Mouse (Mus musculus): ENCODE measurements at regions not wholly inside any gene's neighbourhood (a gene's known extent, or its start where the extent isn't known, plus 50 kb on each side); places are given as distances from the start of the nearest gene placed in this dataset.

GRCm38 (mm10) chr5:118981046-118981445 is 420.6 kb downstream of the Med13l start:
- DNase-seq = peak; percentile 39

- no peak for DNase-seq
Measured at GRCm38 (mm10) chr5:118984251-118984650, 423.8 kb downstream of the Med13l start.

DNA sequence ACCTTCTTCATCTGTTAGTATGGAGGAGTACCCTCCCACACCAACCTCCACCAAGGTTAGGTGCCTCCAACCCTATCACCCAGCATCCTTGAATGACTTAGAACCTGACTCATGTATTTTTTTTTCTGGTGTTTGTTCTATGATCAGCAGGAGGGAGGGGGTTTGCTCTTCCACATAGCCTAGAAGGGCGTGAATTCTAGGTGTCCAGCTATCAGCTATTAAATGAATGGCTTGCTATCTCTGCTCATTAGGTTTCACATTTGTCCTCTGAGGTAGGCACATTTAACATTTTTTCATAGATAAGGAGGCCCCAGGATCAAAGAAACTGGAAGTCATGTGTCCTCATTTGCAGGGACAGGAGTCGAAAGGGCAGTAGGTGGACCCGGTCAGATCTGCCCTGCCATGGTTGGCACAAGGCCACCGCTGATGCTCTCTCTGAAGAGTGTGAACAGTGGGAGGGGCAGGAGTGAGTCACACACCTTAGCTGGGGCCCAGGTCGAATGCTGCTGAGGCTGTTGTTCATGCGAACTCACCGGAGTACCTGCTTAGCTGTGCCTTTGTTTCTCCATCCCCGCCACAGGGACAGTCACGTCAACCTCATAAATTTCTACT is 424.4 kb downstream of the Med13l start:
- peak; percentile 36 for DNase-seq

- DNase-seq = no peak
Measured at GRCm38 (mm10) chr5:118987376-118988000, 427.0 kb downstream of the Med13l start.

DNA sequence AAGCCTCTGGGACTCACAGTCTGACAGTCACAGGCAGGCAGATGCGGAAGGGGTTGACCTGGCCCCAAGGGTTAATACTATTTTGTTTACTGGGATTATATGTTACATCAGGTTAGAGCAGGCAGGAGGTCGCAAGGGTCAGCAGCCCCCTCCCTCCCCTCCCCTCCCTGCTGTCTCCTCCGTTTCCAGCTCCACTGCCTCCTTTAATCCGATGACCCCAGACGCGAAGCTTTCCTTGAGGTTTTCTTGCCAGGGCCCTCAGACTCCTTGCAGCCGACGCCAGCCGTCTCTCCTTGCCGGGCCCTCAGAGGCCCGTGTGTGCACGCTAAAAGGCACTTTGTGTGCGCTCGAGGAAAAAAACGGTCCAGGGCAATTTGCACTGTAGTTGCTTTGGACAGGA is 438.6 kb downstream of the Med13l start:
- DNase-seq = no peak

GRCm38 (mm10) chr5:119005825-119006471 is 445.5 kb downstream of the Med13l start:
- no peak for DNase-seq

DNA sequence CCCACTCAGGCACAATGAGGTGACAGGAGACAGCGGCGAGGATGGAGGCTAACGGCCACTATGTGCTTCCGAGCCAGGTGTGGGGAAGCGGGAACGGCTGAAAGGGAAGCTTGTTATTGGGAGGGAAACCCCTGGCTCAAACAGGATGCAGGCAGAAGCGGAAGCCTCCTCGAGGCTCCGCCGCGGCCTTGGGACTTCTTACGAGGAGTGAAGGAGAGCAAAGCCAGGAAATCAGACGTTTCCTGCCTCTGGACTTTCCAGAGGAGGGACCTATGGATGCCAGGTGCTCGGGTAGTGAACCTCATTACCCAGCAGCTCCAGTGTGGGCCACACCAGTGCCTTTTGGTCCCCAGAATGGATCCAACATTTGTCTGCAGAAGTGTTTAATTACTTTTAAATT is 449.6 kb downstream of the Med13l start:
- DNase-seq = no peak

DNA sequence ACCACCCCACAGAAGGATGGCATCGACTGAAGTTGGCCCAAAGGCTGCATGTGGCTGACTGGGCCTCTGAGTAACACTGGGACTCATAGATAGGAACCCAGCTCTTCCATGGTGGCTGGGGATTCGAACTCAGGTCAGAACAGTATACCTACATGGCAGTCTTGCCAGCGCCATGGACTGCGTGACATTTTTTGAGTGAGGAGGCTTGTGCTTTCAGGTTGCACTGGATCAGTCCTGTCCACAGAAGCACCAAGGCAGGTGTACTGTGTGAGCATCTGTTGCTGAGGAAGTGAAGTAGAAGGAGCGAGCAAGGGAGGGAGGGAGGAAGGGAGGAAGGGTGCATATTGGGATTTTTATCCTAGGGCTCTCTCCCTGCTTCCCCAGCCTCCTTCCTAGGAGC is 454.7 kb downstream of the Med13l start:
- no peak for DNase-seq

GRCm38 (mm10) chr5:119015606-119016255 is 455.3 kb downstream of the Med13l start:
- DNase-seq = no peak

GRCm38 (mm10) chr5:119016420-119016819 is 455.9 kb downstream of the Med13l start:
- DNase-seq = no peak

- no peak for DNase-seq
Measured at GRCm38 (mm10) chr5:119023947-119024346, 463.5 kb downstream of the Med13l start.

- DNase-seq = no peak
Measured at GRCm38 (mm10) chr5:119032051-119032450, 471.6 kb downstream of the Med13l start.

GRCm38 (mm10) chr5:119044548-119044947 is 484.1 kb downstream of the Med13l start:
- DNase-seq = no peak

DNA sequence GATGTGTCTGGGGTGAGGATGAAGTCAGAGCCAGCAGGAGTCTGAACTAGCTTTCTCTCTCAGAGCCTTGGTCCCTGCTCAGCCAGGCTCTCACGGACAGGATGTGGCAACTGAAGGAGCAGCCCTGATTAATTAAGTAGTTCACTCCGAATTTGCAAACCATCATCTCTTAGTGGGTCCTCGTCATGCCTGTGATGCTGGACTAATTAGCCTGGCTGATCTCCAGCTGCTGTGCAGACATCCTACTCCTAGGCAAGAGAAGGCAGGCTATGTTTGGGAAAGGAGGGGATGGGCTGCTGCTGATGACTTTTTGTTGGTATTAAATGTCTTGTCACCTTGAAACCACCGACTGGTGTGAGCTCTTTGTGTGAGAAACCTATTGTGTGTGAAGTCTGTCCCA is 487.1 kb downstream of the Med13l start:
- DNase-seq = no peak

DNA sequence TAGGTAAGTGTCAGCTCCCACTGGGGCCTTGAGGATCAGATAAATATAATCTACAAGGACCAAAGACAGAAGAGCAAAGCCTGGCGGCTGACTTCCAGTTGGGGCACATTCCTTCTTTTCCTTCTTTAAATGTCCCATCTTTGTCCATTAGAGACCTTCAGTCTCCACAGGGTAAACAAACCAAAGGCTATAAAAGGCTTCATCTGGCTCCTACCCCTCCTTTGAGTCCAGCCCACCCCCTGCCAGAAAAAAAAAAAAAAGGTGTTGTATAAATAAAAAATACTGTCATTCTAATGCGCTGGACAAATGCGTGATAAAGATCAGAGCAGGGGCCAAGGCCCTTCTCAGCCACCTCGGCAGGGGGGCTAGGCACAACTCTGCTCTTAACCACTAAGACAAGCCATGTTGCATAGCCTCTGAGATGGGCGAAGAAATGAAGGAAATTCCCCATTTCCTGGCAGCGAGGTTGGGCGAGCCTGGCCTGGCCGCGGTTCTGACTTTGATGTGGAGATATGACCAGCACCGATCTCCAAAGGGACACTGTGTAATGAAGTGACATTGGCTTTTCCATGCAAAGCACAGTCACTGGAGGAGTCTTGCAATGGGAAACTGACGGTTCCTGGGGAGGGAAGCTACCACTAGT is 492.0 kb downstream of the Med13l start:
- peak; percentile 10 for DNase-seq

GRCm38 (mm10) chr5:119053738-119054137 is 493.3 kb downstream of the Med13l start:
- DNase-seq = no peak

GRCm38 (mm10) chr5:119054393-119054792 is 493.9 kb downstream of the Med13l start:
- no peak for DNase-seq

- peak; percentile 44 for DNase-seq
Measured at GRCm38 (mm10) chr5:119055430-119055829, 495.0 kb downstream of the Med13l start.

- no peak for DNase-seq
Measured at GRCm38 (mm10) chr5:119057813-119058212, 497.3 kb downstream of the Med13l start.

DNA sequence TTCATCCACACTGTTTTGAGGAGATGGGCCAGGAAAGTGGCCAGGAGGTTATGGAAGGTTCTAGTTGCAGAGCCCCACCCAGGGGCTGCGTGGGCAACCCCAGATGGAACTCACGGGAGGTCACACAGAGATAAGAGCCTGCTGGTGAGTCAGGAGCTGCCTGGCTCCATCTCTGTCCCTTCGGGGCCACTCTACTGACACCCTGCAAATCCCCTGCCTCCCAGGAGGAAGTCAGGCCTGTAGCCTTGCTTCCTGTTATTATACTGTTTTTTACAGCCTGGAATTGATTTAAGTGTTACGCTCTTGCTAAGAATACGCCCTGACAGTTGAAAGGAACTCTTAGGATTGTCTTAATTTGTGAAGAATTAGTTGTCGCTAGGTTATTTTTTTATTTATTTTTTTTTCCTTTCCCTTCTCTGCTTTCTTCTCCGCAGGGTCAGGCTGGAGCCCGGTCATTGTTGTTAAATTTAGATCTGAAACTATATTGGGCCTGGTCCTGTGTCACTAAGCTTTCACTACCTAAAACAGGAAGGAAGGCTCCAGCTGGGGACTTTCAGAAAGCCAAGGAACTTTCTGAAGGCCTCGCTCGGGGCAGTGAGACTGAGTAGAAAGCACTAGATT is 497.9 kb downstream of the Med13l start:
- peak; percentile 69 for DNase-seq

DNA sequence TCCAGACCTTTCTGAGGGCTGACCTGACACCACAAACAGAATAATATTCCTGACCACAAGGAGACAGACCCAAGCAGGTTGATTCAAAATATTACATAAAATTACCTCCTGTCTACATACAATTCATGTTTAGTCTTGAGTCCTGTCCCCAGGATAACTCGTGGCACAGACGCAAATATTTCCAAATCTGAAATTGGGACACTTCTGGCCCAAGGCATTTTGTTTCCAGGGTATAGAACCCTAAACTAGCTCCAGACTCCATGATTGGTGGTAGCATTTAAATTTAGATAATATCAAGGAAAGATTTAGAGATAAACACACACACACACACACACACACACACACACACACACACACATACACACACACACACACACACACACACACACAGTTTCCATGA is 498.7 kb downstream of the Med13l start:
- no peak for DNase-seq

GRCm38 (mm10) chr5:119060886-119061285 is 500.4 kb downstream of the Med13l start:
- no peak for DNase-seq

GRCm38 (mm10) chr5:119062478-119062877 is 502.0 kb downstream of the Med13l start:
- DNase-seq = no peak
